Mouse (Mus musculus): ENCODE measurements at regions not wholly inside any gene's neighbourhood (a gene's known extent, or its start where the extent isn't known, plus 50 kb on each side); places are given as distances from the start of the nearest gene placed in this dataset.

- no peak for DNase-seq (ENCODE audit: inconsistent age in 2 of 2, low spot score in 1 of 2)
Observed at GRCm38 (mm10) chr13:102570286-102570685, 123.1 kb upstream of the Cd180 start.

- peak; percentile 56 to 78 for DNase-seq (ENCODE audit: inconsistent age in 2 of 2, low spot score in 1 of 2)
Observed at GRCm38 (mm10) chr13:102573286-102573921, 120.0 kb upstream of the Cd180 start.

- no peak for DNase-seq (ENCODE audit: inconsistent age in 2 of 2, low spot score in 1 of 2)
Observed at GRCm38 (mm10) chr13:102576871-102577662, 116.3 kb upstream of the Cd180 start.

- peak in 1 of 2 experiments; percentile 70 for DNase-seq (ENCODE audit: inconsistent age in 2 of 2, low spot score in 1 of 2)
Observed at GRCm38 (mm10) chr13:102578811-102579210, 114.5 kb upstream of the Cd180 start.

- no peak for DNase-seq (ENCODE audit: inconsistent age in 2 of 2, low spot score in 1 of 2)
Observed at GRCm38 (mm10) chr13:102579638-102580037, 113.7 kb upstream of the Cd180 start.

GRCm38 (mm10) chr13:102583984-102584645 is 109.2 kb upstream of the Cd180 start:
- DNase-seq (ENCODE audit: inconsistent age in 2 of 2, low spot score in 1 of 2) = peak; percentile 37 to 53

GRCm38 (mm10) chr13:102586215-102586614 is 107.1 kb upstream of the Cd180 start:
- DNase-seq (ENCODE audit: inconsistent age in 2 of 2, low spot score in 1 of 2) = peak in 1 of 2 experiments; percentile 59

GRCm38 (mm10) chr13:102589680-102590435 is 103.5 kb upstream of the Cd180 start:
- no peak for DNase-seq (ENCODE audit: inconsistent age in 2 of 2, low spot score in 1 of 2)

GRCm38 (mm10) chr13:102591803-102592537 is 101.4 kb upstream of the Cd180 start:
- no peak for DNase-seq (ENCODE audit: inconsistent age in 2 of 2, low spot score in 1 of 2)

GRCm38 (mm10) chr13:102593405-102594200 is 99.8 kb upstream of the Cd180 start:
- peak; percentile 46 to 70 for DNase-seq (ENCODE audit: inconsistent age in 2 of 2, low spot score in 1 of 2)

- no peak for DNase-seq (ENCODE audit: inconsistent age in 2 of 2, low spot score in 1 of 2)
Observed at GRCm38 (mm10) chr13:102594201-102594600, 99.2 kb upstream of the Cd180 start.

GRCm38 (mm10) chr13:102595602-102596001 is 97.8 kb upstream of the Cd180 start:
- peak in 1 of 2 experiments; percentile 58 for DNase-seq (ENCODE audit: inconsistent age in 2 of 2, low spot score in 1 of 2)

GRCm38 (mm10) chr13:102596101-102596500 is 97.3 kb upstream of the Cd180 start:
- DNase-seq (ENCODE audit: inconsistent age in 2 of 2, low spot score in 1 of 2) = peak in 1 of 2 experiments; percentile 57

- no peak for DNase-seq (ENCODE audit: inconsistent age in 2 of 2, low spot score in 1 of 2)
Observed at GRCm38 (mm10) chr13:102598181-102598580, 95.2 kb upstream of the Cd180 start.

GRCm38 (mm10) chr13:102599602-102600001 is 93.8 kb upstream of the Cd180 start:
- DNase-seq (ENCODE audit: inconsistent age in 2 of 2, low spot score in 1 of 2) = no peak

- no peak for DNase-seq (ENCODE audit: inconsistent age in 2 of 2, low spot score in 1 of 2)
Observed at GRCm38 (mm10) chr13:102600026-102600425, 93.3 kb upstream of the Cd180 start.

- no peak for DNase-seq (ENCODE audit: inconsistent age in 2 of 2, low spot score in 1 of 2)
Observed at GRCm38 (mm10) chr13:102624461-102624860, 68.9 kb upstream of the Cd180 start.

GRCm38 (mm10) chr13:102625171-102625835 is 68.1 kb upstream of the Cd180 start:
- DNase-seq (ENCODE audit: inconsistent age in 2 of 2, low spot score in 1 of 2) = peak; percentile 80 to 92

GRCm38 (mm10) chr13:102625836-102626340 is 67.5 kb upstream of the Cd180 start:
- no peak for DNase-seq (ENCODE audit: inconsistent age in 2 of 2, low spot score in 1 of 2)
